Mouse (Mus musculus) lung, adult 2 months (tissue): Measurements from ENCODE around the gene Faiml.

Experiments used
- CTCF ChIP-seq: fragments of 200-500 bp; IDR thresholded peaks from 2 replicates; pipeline ENCODE4 v1.5.1; 2011; ENCODE audit warnings: mild to moderate bottlenecking, low read length, control low read depth; ENCODE audit not compliant: insufficient read depth
- POLR2A ChIP-seq: fragments of 200-500 bp; IDR thresholded peaks from 2 replicates; pipeline ENCODE4 v1.6.1; 2011; ENCODE audit warnings: low read depth, mild to moderate bottlenecking, control low read depth, low read length, borderline replicate concordance; ENCODE audit errors: extremely low read depth

DNA sequence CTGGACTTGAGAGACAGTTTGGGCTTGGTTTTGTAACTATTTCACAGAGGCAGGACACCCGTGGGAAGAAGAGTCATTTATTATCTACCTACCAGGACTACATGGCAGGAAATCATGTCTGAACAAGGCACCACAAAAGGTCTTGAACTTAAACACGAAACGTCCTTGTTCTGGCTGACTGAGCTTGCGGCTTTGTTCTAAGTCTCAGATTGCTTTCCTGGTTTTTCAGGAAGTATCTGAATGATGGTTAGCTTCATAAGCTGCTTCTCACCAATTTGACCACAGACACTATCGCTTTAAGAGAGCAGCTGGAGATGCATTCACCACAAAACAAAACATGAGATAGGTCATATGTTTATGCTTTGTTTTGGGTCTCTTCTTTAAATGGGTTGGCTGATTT is 3.5 kb upstream of the Faiml start:
- TF ChIP-seq POLR2A (no peak), CTCF (no peak)
